Mouse (Mus musculus): Measurements from ENCODE around the gene Zfp282. TPM values are rescaled to one million over a fixed set of nuclear protein-coding genes. Genes with fewer than 3 reads are reported as not detected.

The Zfp282 gene
- polyA plus RNA-seq (2014; fragmentation: Nextera tagmentation; extraction: Ambion mirVana) = 17.8 and 19.4 TPM in 2 replicates

DNA sequence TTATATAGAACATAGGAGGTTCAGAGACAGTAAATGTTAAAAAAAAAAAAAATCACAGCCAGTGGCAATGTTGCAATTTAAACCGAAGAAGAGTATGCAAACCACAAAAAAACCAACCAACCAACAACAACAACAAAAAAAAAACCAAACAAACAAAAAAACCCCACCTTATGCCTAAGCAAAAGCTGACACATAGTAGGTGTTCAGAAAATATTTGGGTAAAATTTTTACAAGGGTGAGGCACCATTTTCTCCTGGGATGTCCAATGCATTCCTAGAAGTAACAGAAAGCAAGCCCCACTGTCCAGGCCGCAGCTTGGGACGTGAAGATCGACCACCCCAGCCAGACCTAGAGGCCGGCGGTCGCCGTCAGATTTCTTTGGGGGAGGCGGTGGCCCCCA, at the start of gene Zfp282:
Zfp282 (plus strand) TSS at position 147 of the 400 bp plus-strand sequence.
- no peaks in the 10 kb centered on the region for H3K27me3 ChIP-seq (ENCODE audit: control insufficient read depth, insufficient read depth, low read length)

GRCm38 (mm10) chr6:47827462-47827861, 49.5 kb upstream of the Zfp282 start:
- H3K4me3 ChIP-seq (ENCODE audit: low read depth, low read length) = no peak overlapping the region
- no peak overlapping the region for H3K27ac ChIP-seq (ENCODE audit: low read depth, low read length)
- no peak overlapping the region for H3K4me2 ChIP-seq (ENCODE audit: low read depth, low read length, severe bottlenecking)
- DNase-seq (ENCODE audit: low spot score) (no peak), ATAC-seq (replicated peaks; ENCODE audit: low FRiP score) (no peak)
- no peaks in the 10 kb centered on the region for H3K27me3 ChIP-seq (ENCODE audit: control insufficient read depth, insufficient read depth, low read length)
- H3K9ac ChIP-seq (ENCODE audit: low read length) = no peak overlapping the region
- H3K9me3 ChIP-seq (ENCODE audit: control insufficient read depth, low read length) = no peaks in the 10 kb centered on the region
- H3K36me3 ChIP-seq (ENCODE audit: control insufficient read depth, insufficient read depth, low read length) = no peaks in the 10 kb centered on the region; the same call in 1 of the 2 replicates
- peaks cover 3% of the 10 kb centered on the region; the same call in 1 of the 2 replicates for H3K4me1 ChIP-seq (replicated peaks; ENCODE audit: control insufficient read depth, insufficient read depth, low read length)
- 95% methylated on average over 4 of the region's 4 CpGs for WGBS

More for the DNA sequence above, at the start of gene Zfp282:
- Histone ChIP-seq H3K4me3 (ENCODE audit: low read depth, low read length) (peak within 1 kb of the TSS; percentile 96), H3K4me2 (ENCODE audit: low read depth, low read length, severe bottlenecking) (peak within 1 kb of the TSS; percentile 92), H3K9ac (ENCODE audit: low read length) (peak within 1 kb of the TSS; percentile 96), H3K27ac (ENCODE audit: low read depth, low read length) (peak within 1 kb of the TSS; percentile 96), H3K4me1 (replicated peaks; ENCODE audit: control insufficient read depth, insufficient read depth, low read length) (peaks cover 10% of the 10 kb centered on the region), H3K36me3 (ENCODE audit: control insufficient read depth, insufficient read depth, low read length) (no peaks in the 10 kb centered on the region), H3K9me3 (ENCODE audit: control insufficient read depth, low read length) (no peaks in the 10 kb centered on the region)
- ATAC-seq (replicated peaks; ENCODE audit: low FRiP score) (no peak), DNase-seq (ENCODE audit: low spot score) (no peak)
- 8% methylated on average over 9 of the region's 9 CpGs for WGBS

DNA sequence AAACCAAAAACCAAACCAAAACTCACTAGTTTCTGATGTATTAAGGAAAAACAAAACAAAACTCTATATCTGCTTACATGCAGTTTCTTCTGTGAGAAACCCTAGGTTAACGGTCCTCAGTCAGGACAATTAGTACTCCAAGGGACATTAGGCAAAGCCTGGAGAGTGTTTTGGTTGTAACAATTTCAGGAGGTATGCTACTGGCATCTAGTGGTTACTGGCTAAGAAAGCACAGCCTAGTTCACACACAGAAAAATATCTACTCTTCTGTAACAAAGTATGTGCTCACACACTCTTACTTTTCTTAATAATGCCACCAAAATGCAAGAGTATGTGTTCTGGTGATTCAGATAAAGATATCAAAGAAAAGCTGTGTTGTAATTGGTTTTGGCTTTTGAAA, 48.1 kb upstream of the Zfp282 start:
- H3K4me1 ChIP-seq (replicated peaks; ENCODE audit: control insufficient read depth, insufficient read depth, low read length) = peaks cover 3% of the 10 kb centered on the region; the same call in 1 of the 2 replicates

GRCm38 (mm10) chr6:47830104-47831078, 46.6 kb upstream of the Zfp282 start, which contains the start of gene Zfp786:
TSS of gene Zfp786 (minus strand) at chr6:47830867.
- peak within 1 kb of the TSS; percentile 84 for H3K4me3 ChIP-seq (ENCODE audit: low read depth, low read length)

More for the DNA sequence above, 48.1 kb upstream of the Zfp282 start:
- ATAC-seq (replicated peaks; ENCODE audit: low FRiP score) (no peak), DNase-seq (ENCODE audit: low spot score) (no peak)
- WGBS = 34% methylated on average over 1 of the region's 1 CpGs
- H3K27me3 ChIP-seq (ENCODE audit: control insufficient read depth, insufficient read depth, low read length) = no peaks in the 10 kb centered on the region
- H3K4me3 ChIP-seq (ENCODE audit: low read depth, low read length) = no peak overlapping the region
- no peak overlapping the region for H3K27ac ChIP-seq (ENCODE audit: low read depth, low read length)
- no peaks in the 10 kb centered on the region for H3K36me3 ChIP-seq (ENCODE audit: control insufficient read depth, insufficient read depth, low read length)
- H3K9ac ChIP-seq (ENCODE audit: low read length) = no peak overlapping the region
- H3K9me3 ChIP-seq (ENCODE audit: control insufficient read depth, low read length) = no peaks in the 10 kb centered on the region
- peak overlapping the region; percentile 45; the same call in 1 of the 2 replicates for H3K4me2 ChIP-seq (ENCODE audit: low read depth, low read length, severe bottlenecking)

DNA sequence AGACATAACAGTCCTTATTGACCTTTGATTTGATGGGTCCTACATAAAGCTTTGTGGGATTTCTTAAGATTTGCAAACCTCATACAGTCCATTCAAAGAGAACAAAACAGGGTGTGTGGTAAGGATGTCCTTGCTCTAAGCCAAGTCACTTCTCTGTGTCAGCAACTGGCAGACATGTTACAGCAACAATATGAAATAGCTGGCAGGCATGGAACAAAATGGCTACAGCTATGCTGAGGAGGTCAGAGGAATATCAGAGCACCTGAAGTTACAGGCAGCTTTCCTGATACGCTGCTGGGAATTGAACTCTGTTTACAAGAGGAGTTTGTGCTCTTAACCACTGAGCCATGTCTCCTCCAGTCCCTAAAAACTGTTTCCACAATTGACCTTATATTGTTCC, 44.8 kb upstream of the Zfp282 start:
- Histone ChIP-seq H3K9me3 (ENCODE audit: control insufficient read depth, low read length) (no peaks in the 10 kb centered on the region), H3K4me2 (ENCODE audit: low read depth, low read length, severe bottlenecking) (no peak overlapping the region), H3K27me3 (ENCODE audit: control insufficient read depth, insufficient read depth, low read length) (no peaks in the 10 kb centered on the region), H3K36me3 (ENCODE audit: control insufficient read depth, insufficient read depth, low read length) (no peaks in the 10 kb centered on the region), H3K9ac (ENCODE audit: low read length) (no peak overlapping the region), H3K4me3 (ENCODE audit: low read depth, low read length) (no peak overlapping the region), H3K4me1 (replicated peaks; ENCODE audit: control insufficient read depth, insufficient read depth, low read length) (peaks cover 3% of the 10 kb centered on the region; the same call in 1 of the 2 replicates), H3K27ac (ENCODE audit: low read depth, low read length) (no peak overlapping the region)
- 82% methylated on average over 1 of the region's 1 CpGs for WGBS
- no peak for DNase-seq (ENCODE audit: low spot score)
- no peak for ATAC-seq (replicated peaks; ENCODE audit: low FRiP score)

More at GRCm38 (mm10) chr6:47830104-47831078, 46.6 kb upstream of the Zfp282 start, which contains the start of gene Zfp786:
- WGBS = 2% methylated on average over 64 of the region's 64 CpGs
- DNase-seq (ENCODE audit: low spot score) (peak; percentile 98), ATAC-seq (replicated peaks; ENCODE audit: low FRiP score) (peak; percentile 92)
- Histone ChIP-seq H3K4me1 (replicated peaks; ENCODE audit: control insufficient read depth, insufficient read depth, low read length) (peaks cover 3% of the 10 kb centered on the region; the same call in 1 of the 2 replicates), H3K9me3 (ENCODE audit: control insufficient read depth, low read length) (no peaks in the 10 kb centered on the region), H3K27ac (ENCODE audit: low read depth, low read length) (peak within 1 kb of the TSS; percentile 77), H3K4me2 (ENCODE audit: low read depth, low read length, severe bottlenecking) (peak within 1 kb of the TSS; percentile 58), H3K9ac (ENCODE audit: low read length) (peak within 1 kb of the TSS; percentile 89), H3K36me3 (ENCODE audit: control insufficient read depth, insufficient read depth, low read length) (no peaks in the 10 kb centered on the region), H3K27me3 (ENCODE audit: control insufficient read depth, insufficient read depth, low read length) (no peaks in the 10 kb centered on the region)

GRCm38 (mm10) chr6:47835482-47835983, 41.5 kb upstream of the Zfp282 start, which contains the start of gene Zfp398:
TSS of gene Zfp398 (plus strand) at chr6:47835661.
- peak within 1 kb of the TSS; percentile 71 for H3K4me2 ChIP-seq (ENCODE audit: low read depth, low read length, severe bottlenecking)
- H3K36me3 ChIP-seq (ENCODE audit: control insufficient read depth, insufficient read depth, low read length) = no peaks in the 10 kb centered on the region
- under 1% methylated on average over 51 of the region's 52 CpGs for WGBS
- H3K27ac ChIP-seq (ENCODE audit: low read depth, low read length) = peak within 1 kb of the TSS; percentile 93
- ATAC-seq (replicated peaks; ENCODE audit: low FRiP score) = peak; percentile 94
- 0 out of 2 replicates have a peak, but pooled peaks cover 3% of the 10 kb centered on the region for H3K4me1 ChIP-seq (replicated peaks; ENCODE audit: control insufficient read depth, insufficient read depth, low read length)
- peak within 1 kb of the TSS; percentile 88 for H3K4me3 ChIP-seq (ENCODE audit: low read depth, low read length)
- H3K9me3 ChIP-seq (ENCODE audit: control insufficient read depth, low read length) = no peaks in the 10 kb centered on the region
- H3K9ac ChIP-seq (ENCODE audit: low read length) = peak within 1 kb of the TSS; percentile 86
- H3K27me3 ChIP-seq (ENCODE audit: control insufficient read depth, insufficient read depth, low read length) = no peaks in the 10 kb centered on the region
- peak; percentile 98 for DNase-seq (ENCODE audit: low spot score)

GRCm38 (mm10) chr6:47835984-47836521, 41.0 kb upstream of the Zfp282 start:
- Histone ChIP-seq H3K9me3 (ENCODE audit: control insufficient read depth, low read length) (no peaks in the 10 kb centered on the region), H3K9ac (ENCODE audit: low read length) (peak overlapping the region; percentile 86), H3K36me3 (ENCODE audit: control insufficient read depth, insufficient read depth, low read length) (no peaks in the 10 kb centered on the region), H3K4me3 (ENCODE audit: low read depth, low read length) (peak overlapping the region; percentile 88), H3K27me3 (ENCODE audit: control insufficient read depth, insufficient read depth, low read length) (no peaks in the 10 kb centered on the region), H3K27ac (ENCODE audit: low read depth, low read length) (peak overlapping the region; percentile 93), H3K4me1 (replicated peaks; ENCODE audit: control insufficient read depth, insufficient read depth, low read length) (no peaks in the 10 kb centered on the region), H3K4me2 (ENCODE audit: low read depth, low read length, severe bottlenecking) (peak overlapping the region; percentile 71)
- ATAC-seq (replicated peaks; ENCODE audit: low FRiP score) = peak; percentile 82
- peak; percentile 78 for DNase-seq (ENCODE audit: low spot score)
- WGBS = under 1% methylated on average over 49 of the region's 49 CpGs

DNA sequence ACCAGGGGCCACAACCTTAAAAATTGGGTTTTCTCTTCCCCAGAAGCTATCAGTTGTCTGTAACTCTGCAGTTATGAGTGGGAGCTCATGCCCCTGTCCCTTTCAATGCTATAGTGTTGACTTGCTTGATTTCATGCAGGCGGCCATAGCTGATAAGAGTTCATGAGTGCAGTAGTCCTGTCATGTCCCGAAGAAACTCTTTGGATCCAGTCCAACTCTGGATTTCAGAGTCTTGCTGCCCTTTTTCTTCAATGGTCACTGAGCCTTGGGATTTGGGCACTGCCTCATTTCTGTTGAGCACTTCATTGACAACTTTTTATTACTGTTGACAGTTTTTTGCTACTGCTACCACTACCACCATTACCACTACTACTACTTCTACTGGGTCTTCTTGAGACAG, 39.4 kb upstream of the Zfp282 start:
- no peak for ATAC-seq (replicated peaks; ENCODE audit: low FRiP score)
- Histone ChIP-seq H3K4me2 (ENCODE audit: low read depth, low read length, severe bottlenecking) (no peak overlapping the region), H3K36me3 (ENCODE audit: control insufficient read depth, insufficient read depth, low read length) (no peaks in the 10 kb centered on the region), H3K9me3 (ENCODE audit: control insufficient read depth, low read length) (no peaks in the 10 kb centered on the region), H3K27me3 (ENCODE audit: control insufficient read depth, insufficient read depth, low read length) (no peaks in the 10 kb centered on the region), H3K4me1 (replicated peaks; ENCODE audit: control insufficient read depth, insufficient read depth, low read length) (no peaks in the 10 kb centered on the region), H3K27ac (ENCODE audit: low read depth, low read length) (no peak overlapping the region), H3K9ac (ENCODE audit: low read length) (no peak overlapping the region), H3K4me3 (ENCODE audit: low read depth, low read length) (no peak overlapping the region)
- no peak for DNase-seq (ENCODE audit: low spot score)
- 90% methylated on average over 2 of the region's 2 CpGs for WGBS

Data from forebrain, embryonic 11.5 days (tissue).